Mouse (Mus musculus): ENCODE data around the gene Xpnpep1. TPM values are rescaled to one million over a fixed set of nuclear protein-coding genes. Genes with fewer than 3 reads are reported as not detected.

The Xpnpep1 gene
- polyA plus RNA-seq, 1 experiment from 2014 or later = 148 TPM

GRCm38 (mm10) chr19:53008020-53008705 lies 31.9 kb downstream of the Xpnpep1 start:
- peak; percentile 86 for DNase-seq (ENCODE audit: low spot score)
- Histone ChIP-seq H3K4me1 (ENCODE audit: control insufficient read depth, insufficient read depth, low read length) (peaks cover 38% of the 10 kb centered on the region), H3K36me3 (ENCODE audit: control insufficient read depth, insufficient read depth, low read length) (peaks cover 69% of the 10 kb centered on the region), H3K4me2 (ENCODE audit: low read depth, low read length) (no peak overlapping the region), H3K9me3 (ENCODE audit: control insufficient read depth, low read length) (no peaks in the 10 kb centered on the region), H3K27ac (replicated peaks; ENCODE audit: low read depth, low read length) (peak overlapping the region; percentile 75), H3K9ac (ENCODE audit: low read depth, low read length) (no peak overlapping the region), H3K4me3 (ENCODE audit: low read depth, low read length) (no peak overlapping the region), H3K27me3 (replicated peaks; ENCODE audit: control insufficient read depth, insufficient read depth, low read length) (no peaks in the 10 kb centered on the region)
- peak; percentile 56 for ATAC-seq (ENCODE audit: low read depth)
- 49% methylated on average over 6 of the region's 6 CpGs for WGBS

DNA sequence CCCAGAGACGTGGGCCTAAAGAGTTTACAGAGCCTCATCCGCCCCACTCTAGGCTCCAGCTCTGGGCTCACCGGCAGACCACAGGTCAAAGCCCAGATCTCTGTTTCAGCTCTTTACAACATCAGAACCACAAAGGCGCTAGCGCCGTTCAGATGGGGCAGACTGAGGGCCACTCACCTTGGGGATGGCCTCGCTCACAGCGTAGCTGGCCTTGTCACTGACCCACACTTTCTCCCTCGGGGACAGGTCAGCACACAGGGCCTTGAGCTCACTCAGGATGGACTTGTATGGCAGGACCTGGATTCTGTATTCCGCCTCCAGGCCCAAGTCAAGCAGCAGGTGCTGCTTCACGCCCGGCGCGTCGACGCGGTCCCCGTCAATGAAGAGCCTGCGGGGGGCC lies 34.0 kb downstream of the Xpnpep1 start:
- Histone ChIP-seq H3K9me3 (ENCODE audit: control insufficient read depth, low read length) (no peaks in the 10 kb centered on the region), H3K27ac (replicated peaks; ENCODE audit: low read depth, low read length) (no peak overlapping the region), H3K27me3 (replicated peaks; ENCODE audit: control insufficient read depth, insufficient read depth, low read length) (no peaks in the 10 kb centered on the region), H3K4me2 (ENCODE audit: low read depth, low read length) (no peak overlapping the region), H3K9ac (ENCODE audit: low read depth, low read length) (no peak overlapping the region), H3K36me3 (ENCODE audit: control insufficient read depth, insufficient read depth, low read length) (peaks cover 83% of the 10 kb centered on the region), H3K4me1 (ENCODE audit: control insufficient read depth, insufficient read depth, low read length) (peaks cover 22% of the 10 kb centered on the region), H3K4me3 (ENCODE audit: low read depth, low read length) (no peak overlapping the region)
- no peak for ATAC-seq (ENCODE audit: low read depth)
- no peak for DNase-seq (ENCODE audit: low spot score)
- 93% methylated on average over 19 of the region's 19 CpGs for WGBS

- peaks cover 93% of the 10 kb centered on the region for H3K36me3 ChIP-seq (ENCODE audit: control insufficient read depth, insufficient read depth, low read length)
- DNase-seq (ENCODE audit: low spot score) (no peak), ATAC-seq (ENCODE audit: low read depth) (no peak)
- no peaks in the 10 kb centered on the region for H3K27me3 ChIP-seq (replicated peaks; ENCODE audit: control insufficient read depth, insufficient read depth, low read length)
- no peaks in the 10 kb centered on the region for H3K9me3 ChIP-seq (ENCODE audit: control insufficient read depth, low read length)
- no peak overlapping the region for H3K4me3 ChIP-seq (ENCODE audit: low read depth, low read length)
- peaks cover 7% of the 10 kb centered on the region for H3K4me1 ChIP-seq (ENCODE audit: control insufficient read depth, insufficient read depth, low read length)
- no peak overlapping the region for H3K27ac ChIP-seq (replicated peaks; ENCODE audit: low read depth, low read length)
- no peak overlapping the region for H3K9ac ChIP-seq (ENCODE audit: low read depth, low read length)
- no peak overlapping the region for H3K4me2 ChIP-seq (ENCODE audit: low read depth, low read length)
- 92% methylated on average over 22 of the region's 22 CpGs for WGBS
Observed at GRCm38 (mm10) chr19:53003554-53004365, 36.3 kb downstream of the Xpnpep1 start.

DNA sequence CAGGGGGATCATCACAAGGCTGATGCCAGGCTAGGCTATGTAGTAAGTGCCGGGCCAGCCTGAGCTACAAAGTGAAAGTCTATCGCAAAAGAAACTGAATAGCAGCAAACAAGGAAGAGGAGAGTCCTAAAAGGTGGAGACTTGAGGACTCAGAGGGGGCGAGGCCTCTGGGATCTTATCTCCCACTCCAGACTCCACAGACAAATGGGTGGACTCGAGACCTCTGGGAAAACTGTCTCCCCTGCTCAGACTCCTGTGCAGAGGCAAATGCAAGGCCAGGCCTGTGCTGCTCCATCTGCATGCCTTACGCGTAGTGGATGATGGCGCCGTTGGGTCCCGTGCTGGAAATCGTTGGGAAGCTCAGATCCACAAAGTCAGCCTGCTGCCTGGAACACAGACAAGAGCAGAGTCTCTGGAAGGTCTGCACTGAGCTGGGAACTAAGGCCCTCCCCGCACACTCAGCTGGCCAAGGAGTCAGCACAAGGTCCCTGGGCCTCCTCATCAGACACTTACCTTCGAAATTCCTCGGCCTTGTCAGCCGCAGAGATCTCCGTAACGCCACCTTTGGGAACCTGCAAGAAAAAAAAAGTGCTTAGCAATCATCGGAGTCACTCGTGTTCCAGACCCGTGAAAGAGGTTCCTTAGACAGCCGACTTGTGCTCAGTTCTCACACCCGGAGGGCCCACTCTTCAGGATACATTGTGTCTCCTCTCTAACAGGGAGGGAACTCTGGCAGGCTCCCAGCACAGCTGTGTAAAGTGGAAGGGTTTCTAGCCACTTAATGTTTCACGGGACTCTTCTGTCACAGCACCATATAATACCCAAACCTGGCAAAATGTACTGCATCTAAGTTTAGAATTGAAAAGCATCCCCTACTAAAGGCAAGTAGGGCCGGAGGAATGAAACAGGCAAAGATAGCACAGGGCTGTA lies 37.6 kb downstream of the Xpnpep1 start:
- ATAC-seq (ENCODE audit: low read depth) (no peak), DNase-seq (ENCODE audit: low spot score) (no peak)
- no peak overlapping the region for H3K9ac ChIP-seq (ENCODE audit: low read depth, low read length)
- 90% methylated on average over 23 of the region's 23 CpGs for WGBS
- H3K4me1 ChIP-seq (ENCODE audit: control insufficient read depth, insufficient read depth, low read length) = no peaks in the 10 kb centered on the region
- H3K27ac ChIP-seq (replicated peaks; ENCODE audit: low read depth, low read length) = no peak overlapping the region
- H3K4me3 ChIP-seq (ENCODE audit: low read depth, low read length) = no peak overlapping the region
- peaks cover 97% of the 10 kb centered on the region for H3K36me3 ChIP-seq (ENCODE audit: control insufficient read depth, insufficient read depth, low read length)
- H3K27me3 ChIP-seq (replicated peaks; ENCODE audit: control insufficient read depth, insufficient read depth, low read length) = no peaks in the 10 kb centered on the region
- no peaks in the 10 kb centered on the region for H3K9me3 ChIP-seq (ENCODE audit: control insufficient read depth, low read length)
- H3K4me2 ChIP-seq (ENCODE audit: low read depth, low read length) = no peak overlapping the region

DNA sequence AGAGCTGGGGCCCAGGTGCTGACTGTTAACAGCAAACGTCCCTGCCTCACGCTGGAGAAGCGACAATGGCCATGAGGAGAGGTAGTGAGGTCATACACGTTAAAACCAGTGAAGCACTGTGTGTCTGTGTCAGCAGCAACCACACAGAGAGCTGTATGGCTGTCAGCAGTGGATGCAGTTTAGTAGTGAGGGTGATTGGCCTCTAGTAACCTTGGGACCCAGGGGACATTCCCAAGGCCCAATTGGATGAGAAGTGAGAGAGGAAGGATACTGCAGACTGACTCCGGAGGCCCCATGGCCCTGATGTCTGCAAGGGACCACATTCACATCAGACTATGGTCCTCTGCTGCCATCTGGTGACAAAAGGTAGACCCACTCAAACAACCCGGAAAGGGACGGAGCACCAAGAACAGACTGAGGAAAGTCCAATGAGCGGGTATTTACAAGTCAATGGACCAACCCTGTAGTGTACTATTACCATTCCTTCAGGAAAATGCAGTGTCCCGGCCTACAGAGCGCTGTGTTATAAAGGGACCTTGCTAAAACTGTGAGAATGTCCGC lies 47.1 kb downstream of the Xpnpep1 start:
- H3K9me3 ChIP-seq (ENCODE audit: control insufficient read depth, low read length) = no peaks in the 10 kb centered on the region
- H3K27me3 ChIP-seq (replicated peaks; ENCODE audit: control insufficient read depth, insufficient read depth, low read length) = no peaks in the 10 kb centered on the region
- H3K36me3 ChIP-seq (ENCODE audit: control insufficient read depth, insufficient read depth, low read length) = peaks cover 67% of the 10 kb centered on the region
- DNase-seq (ENCODE audit: low spot score) (peak; percentile 54), ATAC-seq (ENCODE audit: low read depth) (peak; percentile 70; the same call in 1 of the 2 replicates)
- WGBS = 60% methylated on average over 11 of the region's 11 CpGs
- H3K9ac ChIP-seq (ENCODE audit: low read depth, low read length) = no peak overlapping the region
- H3K4me3 ChIP-seq (ENCODE audit: low read depth, low read length) = no peak overlapping the region
- H3K27ac ChIP-seq (replicated peaks; ENCODE audit: low read depth, low read length) = no peak overlapping the region
- H3K4me2 ChIP-seq (ENCODE audit: low read depth, low read length) = no peak overlapping the region
- no peaks in the 10 kb centered on the region for H3K4me1 ChIP-seq (ENCODE audit: control insufficient read depth, insufficient read depth, low read length)

GRCm38 (mm10) chr19:52991924-52992323 lies 48.1 kb downstream of the Xpnpep1 start:
- ATAC-seq (ENCODE audit: low read depth) (no peak), DNase-seq (ENCODE audit: low spot score) (no peak)
- H3K4me1 ChIP-seq (ENCODE audit: control insufficient read depth, insufficient read depth, low read length) = no peaks in the 10 kb centered on the region
- H3K27ac ChIP-seq (replicated peaks; ENCODE audit: low read depth, low read length) = no peak overlapping the region
- no peak overlapping the region for H3K9ac ChIP-seq (ENCODE audit: low read depth, low read length)
- WGBS = 88% methylated on average over 10 of the region's 10 CpGs
- no peak overlapping the region for H3K4me3 ChIP-seq (ENCODE audit: low read depth, low read length)
- H3K27me3 ChIP-seq (replicated peaks; ENCODE audit: control insufficient read depth, insufficient read depth, low read length) = no peaks in the 10 kb centered on the region
- peaks cover 56% of the 10 kb centered on the region for H3K36me3 ChIP-seq (ENCODE audit: control insufficient read depth, insufficient read depth, low read length)
- H3K4me2 ChIP-seq (ENCODE audit: low read depth, low read length) = no peak overlapping the region
- H3K9me3 ChIP-seq (ENCODE audit: control insufficient read depth, low read length) = no peaks in the 10 kb centered on the region

DNA sequence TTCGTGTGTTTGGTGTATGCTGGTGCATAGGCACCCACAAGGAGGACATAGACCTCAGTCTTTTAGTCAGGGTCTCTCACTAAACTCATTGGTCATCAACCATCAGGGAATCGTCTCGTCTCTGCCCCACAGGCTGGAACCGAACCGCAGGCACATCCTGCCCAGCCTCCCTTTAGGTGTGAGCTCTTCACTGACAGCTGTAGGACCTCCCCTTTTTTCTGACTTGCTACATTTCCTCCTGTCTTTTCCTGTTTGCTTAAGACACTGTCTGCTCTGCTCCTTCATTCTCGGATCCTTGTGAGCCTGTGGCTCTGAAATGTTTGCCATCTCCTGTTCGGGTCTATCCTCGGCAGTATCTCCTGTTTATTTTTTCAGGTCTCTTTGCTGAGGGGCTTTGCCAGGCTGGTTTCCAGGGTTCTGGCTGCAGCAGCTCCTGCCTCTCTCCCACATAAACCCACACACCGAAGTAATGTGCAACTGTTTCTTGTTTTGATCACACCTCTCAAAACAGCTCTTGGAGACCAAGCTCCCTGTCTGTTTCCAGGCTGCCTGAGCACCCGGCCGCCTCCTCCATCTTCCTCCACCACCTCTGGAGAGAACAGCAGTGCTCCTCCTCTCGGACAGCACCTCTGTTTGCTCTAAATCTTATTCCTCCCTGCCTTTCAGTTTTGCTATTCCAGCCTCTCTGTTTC lies 60.8 kb downstream of the Xpnpep1 start:
- Histone ChIP-seq H3K4me2 (ENCODE audit: low read depth, low read length) (no peak overlapping the region), H3K9me3 (ENCODE audit: control insufficient read depth, low read length) (no peaks in the 10 kb centered on the region), H3K4me1 (ENCODE audit: control insufficient read depth, insufficient read depth, low read length) (no peaks in the 10 kb centered on the region), H3K9ac (ENCODE audit: low read depth, low read length) (no peak overlapping the region), H3K4me3 (ENCODE audit: low read depth, low read length) (no peak overlapping the region), H3K27ac (replicated peaks; ENCODE audit: low read depth, low read length) (no peak overlapping the region), H3K27me3 (replicated peaks; ENCODE audit: control insufficient read depth, insufficient read depth, low read length) (no peaks in the 10 kb centered on the region), H3K36me3 (ENCODE audit: control insufficient read depth, insufficient read depth, low read length) (no peaks in the 10 kb centered on the region)
- no peak for DNase-seq (ENCODE audit: low spot score)
- 72% methylated on average over 12 of the region's 12 CpGs for WGBS
- no peak for ATAC-seq (ENCODE audit: low read depth)

All from embryonic facial prominence, embryonic 14.5 days (tissue).